Mouse (Mus musculus): ENCODE measurements around the gene Pno1.

Pno1 gene

DNA sequence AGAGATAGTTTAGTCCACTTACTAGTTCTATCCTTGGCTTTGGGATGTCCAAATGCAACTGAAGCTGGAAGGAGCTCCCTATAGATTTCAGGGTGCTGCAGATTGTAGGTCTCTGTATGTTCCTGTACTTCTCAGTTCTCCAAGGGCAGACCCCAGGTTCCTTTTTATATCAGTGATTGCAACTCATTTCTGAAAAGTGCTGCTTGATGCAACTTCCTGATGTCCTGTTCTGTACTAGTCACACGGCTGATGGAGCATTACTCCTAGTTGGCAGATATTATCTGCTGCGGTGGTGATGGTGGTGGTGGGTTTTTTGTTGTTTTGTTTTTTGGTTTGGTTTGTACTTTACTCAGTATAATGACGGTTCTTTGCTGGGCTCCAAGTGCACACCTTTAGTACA lies 30.6 kb downstream of the Pno1 start:
- DNase-seq (ENCODE audit: low read depth, low spot score): no peak

DNA sequence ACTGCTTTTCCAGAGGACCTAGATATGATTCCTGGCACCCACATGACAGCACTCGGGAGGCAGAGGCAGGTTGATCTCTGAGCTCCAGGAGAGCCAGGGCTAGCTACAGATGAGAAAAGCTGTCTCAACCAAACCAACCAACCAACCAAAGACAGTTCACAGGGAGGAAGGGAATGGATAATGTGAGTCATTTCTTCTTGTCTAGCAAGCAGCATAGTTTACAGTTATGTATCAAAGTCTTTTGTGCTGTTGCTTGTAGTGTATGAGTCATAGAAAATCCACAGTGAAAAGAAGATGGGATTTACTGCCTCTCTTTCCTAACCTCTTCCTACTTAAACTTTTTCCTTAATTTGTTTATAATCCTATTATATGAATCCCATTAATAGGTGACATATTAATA lies 34.7 kb downstream of the Pno1 start:
- DNase-seq (ENCODE audit: low read depth, low spot score): peak; percentile 39

DNA sequence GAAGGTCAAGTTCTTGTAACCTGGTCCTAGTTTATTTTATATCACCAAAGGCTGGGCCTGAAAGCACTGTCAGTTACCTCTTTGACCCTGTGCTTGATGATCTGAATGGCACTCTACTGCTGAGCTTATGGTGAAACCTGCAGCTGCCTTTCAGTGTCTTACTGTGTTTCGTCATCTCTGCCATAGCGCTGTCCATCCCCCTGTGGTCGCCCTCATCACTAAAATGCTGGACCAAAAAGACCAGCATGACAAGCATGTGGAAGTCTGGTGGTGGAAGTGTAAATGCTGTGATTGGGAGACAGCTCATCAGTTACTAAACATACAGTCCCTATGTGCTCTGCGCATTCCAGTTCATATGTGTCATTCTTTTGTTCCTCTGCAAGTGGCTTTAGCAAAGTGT lies 39.1 kb downstream of the Pno1 start:
- DNase-seq (ENCODE audit: low read depth, low spot score): no peak

DNA sequence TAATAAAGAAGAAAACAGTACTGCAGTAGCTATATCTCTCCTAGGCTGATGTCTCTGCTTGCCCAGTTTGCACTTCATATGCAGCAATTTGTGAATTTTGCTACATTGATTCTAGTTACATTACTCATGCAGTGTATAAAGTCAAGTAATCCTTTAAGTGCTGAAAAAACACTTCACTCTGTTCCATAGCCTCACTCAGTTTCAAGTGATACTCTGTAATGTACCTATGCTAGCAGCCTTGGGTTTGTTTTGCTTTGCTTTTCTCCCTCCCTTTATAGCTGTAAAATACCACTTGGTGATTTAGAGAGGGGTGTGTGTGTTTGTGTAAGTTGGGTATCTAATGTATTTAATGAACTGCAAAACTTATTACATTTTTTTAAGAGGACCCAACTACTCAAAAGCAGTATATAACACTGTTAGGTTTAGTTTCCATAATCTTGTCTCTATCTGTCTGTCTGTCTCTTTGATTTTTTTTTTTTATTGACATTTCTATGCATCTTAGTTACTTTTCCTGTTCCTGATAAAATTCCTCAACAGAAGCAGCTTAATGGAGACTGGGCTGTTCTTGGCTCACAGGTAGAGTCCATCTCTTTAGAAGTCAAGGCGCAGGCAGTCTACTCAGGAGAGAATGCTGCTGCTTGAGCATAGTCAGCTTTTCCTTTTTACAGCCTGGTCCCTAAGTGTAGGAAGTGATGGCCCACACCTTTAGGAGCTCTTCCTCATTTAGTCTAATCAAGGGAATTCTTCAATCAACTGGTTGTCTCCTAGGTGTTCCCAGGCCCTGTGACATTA lies 40.2 kb downstream of the Pno1 start:
- DNase-seq (ENCODE audit: low read depth, low spot score): no peak

DNA sequence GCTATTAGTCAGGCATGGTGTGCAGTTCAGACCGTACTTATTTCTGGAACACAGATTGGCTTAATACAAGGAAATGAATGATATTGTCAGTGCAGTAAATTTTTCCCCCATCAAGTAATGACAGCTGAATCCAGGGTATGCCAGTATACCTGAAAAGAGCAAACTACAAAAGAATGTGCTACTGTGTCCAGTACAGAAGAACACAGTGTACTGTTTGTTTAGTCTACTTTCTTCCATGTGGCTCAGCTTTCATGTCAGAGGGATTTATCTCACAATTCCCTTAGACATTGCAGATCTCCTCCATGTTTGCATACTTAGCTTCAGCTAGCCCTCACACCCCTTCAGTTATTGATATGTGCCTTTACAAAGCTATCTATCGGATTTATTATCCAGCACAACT lies 42.1 kb downstream of the Pno1 start:
- DNase-seq (ENCODE audit: low read depth, low spot score): no peak

DNA sequence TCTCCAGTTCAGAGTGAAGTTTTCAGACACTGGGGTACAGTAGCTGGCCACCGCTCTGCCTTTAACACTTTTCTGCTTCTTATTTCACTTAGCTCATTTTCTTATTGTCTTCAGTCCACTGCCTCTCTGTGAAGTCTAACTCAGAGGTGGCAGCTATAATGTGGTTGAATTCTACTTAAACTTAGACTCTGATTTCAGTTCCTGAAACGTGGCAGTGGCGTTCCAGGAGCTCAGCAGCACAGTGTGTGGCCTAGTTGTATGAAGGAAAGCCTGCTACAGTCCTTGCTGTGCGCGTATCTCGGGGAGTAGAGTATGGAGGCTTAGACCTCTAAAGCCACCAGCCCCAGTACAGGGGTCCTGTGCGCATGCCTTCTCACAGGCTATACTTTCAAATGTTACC lies 44.7 kb downstream of the Pno1 start:
- no peak for DNase-seq (ENCODE audit: low read depth, low spot score)

DNA sequence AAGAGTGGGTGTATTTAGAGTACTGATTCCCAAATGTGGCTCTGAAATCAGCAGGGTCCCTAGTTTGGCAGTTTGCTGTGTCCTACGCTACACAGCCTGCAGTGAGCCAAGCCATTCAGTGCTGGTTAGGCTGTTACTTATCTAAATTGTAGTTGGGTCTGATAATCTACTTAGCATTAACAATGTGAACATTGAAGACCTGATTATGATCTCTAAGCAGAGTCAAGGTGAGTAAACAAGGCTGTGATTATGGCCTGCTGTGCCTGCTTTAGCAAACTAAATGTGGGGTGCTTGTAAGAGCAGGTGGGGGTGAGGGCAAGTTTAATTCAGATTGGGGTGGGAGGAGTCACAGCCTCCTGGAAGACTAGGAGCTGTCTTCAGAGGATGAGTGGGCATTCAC lies 47.4 kb downstream of the Pno1 start:
- peak; percentile 31 for DNase-seq (ENCODE audit: low read depth, low spot score)

DNA sequence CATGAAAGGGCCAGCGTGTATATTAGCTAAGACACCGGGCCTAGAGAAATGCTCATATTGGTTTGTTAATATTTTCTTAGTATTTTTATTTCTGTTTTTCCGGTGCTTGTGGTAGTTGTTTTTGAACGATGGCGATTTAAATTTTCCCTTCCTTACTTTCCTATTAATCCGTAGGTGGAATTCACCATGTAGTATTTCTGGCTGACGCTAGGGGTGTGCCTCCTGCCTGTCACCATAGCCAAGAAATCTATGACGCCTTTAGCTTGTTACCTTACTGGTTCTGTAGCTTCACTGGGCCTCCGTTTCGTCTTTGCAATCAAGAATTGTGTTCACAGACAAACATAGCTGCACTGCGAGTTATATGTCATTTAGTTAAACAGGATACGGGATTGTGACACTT lies 51.1 kb downstream of the Pno1 start:
- peak; percentile 90 for DNase-seq (ENCODE audit: low read depth, low spot score)

DNA sequence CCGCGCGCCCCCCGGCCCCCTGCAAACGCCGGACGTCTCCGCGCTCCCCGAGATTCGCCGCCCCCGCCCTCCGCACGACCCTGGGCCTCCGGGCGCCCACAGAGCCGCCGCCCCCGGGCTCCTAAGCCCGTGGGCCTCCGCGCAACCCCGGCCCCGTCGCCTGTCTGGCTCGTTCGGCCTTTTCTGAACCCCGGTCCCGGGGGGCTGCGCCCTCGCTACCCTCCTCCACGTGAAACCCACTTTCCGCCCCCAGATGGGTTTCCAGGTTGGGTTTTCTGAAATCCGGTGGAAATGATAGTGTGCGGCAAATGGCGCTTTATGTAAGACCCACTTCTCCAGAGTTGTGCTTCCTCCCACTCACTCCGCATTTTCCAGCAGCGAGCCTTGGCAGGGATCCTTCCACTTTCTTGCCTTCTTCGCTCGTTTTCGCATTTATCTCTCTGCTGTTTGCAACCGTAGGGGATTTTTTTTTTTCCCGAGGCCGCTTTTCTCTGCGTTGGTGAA lies 51.6 kb downstream of the Pno1 start:
- DNase-seq (ENCODE audit: low read depth, low spot score): peak; percentile 83

DNA sequence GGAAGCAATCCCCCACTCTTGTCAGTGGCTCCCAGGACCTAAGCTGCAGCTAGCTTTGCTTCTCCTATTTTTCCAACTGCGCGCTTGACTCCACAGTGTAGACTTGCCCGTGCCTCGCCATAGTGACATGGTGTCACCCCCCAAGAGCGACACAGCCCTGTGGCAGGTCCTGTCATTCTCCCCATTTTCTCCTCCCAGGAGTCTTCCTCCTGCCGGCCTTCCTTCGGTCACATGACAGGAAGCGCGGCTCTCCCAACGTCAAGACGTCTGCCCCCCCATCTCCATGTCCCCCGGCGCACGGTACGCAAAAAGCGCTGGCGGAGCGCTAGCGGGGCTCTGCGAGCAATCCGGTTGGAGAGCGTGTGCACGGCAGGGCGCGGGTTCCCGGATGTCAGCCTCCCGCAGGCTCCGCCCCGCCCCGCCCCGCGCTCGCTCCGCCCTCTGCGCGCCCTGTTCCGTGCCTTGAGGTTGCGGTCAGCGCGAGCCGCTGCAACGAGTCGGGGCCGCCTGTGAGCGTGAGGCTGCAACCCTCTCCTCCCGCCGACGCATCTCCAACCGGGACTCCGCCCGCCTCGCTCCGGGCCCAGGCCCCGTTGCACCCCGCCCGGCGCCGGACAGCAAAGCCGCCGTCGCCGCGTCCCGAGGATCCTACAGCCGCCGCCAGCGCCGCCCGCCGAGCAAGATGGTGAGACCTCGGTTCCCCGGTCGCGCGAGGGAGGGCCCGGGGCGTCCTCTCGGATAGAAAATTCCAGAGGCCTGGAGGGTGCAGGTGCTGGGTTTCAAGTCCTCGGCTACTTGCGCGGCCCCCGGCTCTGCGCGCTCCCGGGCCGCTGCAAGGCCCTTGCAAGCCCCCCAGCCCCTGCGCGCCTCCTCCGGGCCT lies 52.3 kb downstream of the Pno1 start, which contains the start of gene Ppp3r1:
TSS of gene Ppp3r1 (plus strand) at position 406 of the 880 bp plus-strand sequence.
- peak; percentile 100 for DNase-seq (ENCODE audit: low read depth, low spot score)

Data from brain, adult 2 months (tissue).